Mouse (Mus musculus): Measurements from ENCODE around the gene Osbpl10. TPM values are rescaled to one million over a fixed set of nuclear protein-coding genes. Genes with fewer than 3 reads are reported as not detected.

Gene Osbpl10
- polyA plus RNA-seq, 2 experiments: 3.4 to 8.4 TPM

DNA sequence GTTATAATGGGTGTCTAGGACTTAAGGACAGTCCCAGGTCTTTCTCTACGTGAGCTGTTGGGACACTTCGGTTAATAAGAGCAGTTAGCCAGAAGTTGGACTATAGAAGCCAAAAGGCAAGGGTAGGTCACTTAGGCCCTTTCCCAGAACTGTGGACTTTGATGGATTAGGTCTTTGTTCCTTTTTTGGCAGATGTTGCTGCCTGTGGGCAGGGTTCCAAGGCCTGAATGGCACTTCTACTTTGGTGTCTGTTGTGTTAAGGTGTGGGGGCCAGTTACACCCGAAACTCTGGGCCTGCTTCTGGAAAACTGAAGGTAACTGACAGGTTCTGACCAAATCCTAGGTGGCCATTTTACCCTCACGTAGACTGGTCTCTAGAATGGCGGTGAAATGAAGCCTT is 141.9 kb downstream of the Osbpl10 start:
- Histone ChIP-seq H3K27me3 (ENCODE audit: control insufficient read depth, insufficient read depth, low read length) (no peaks in the 10 kb centered on the region), H3K9ac (ENCODE audit: low read depth, low read length, severe bottlenecking) (no peak overlapping the region), H3K4me3 (replicated peaks; ENCODE audit: low read length) (no peak overlapping the region), H3K4me2 (replicated peaks; ENCODE audit: low read depth, low read length, severe bottlenecking) (no peak overlapping the region), H3K27ac (replicated peaks; ENCODE audit: low read depth, low read length) (no peak overlapping the region), H3K4me1 (ENCODE audit: control insufficient read depth, insufficient read depth, low read length) (peaks cover 11% of the 10 kb centered on the region), H3K36me3 (ENCODE audit: control insufficient read depth, insufficient read depth, low read length) (no peaks in the 10 kb centered on the region), H3K9me3 (ENCODE audit: control insufficient read depth, low read length) (no peaks in the 10 kb centered on the region)
- DNase-seq (ENCODE audit: low spot score) (no peak), ATAC-seq (ENCODE audit: low FRiP score, low read depth) (no peak)
- WGBS: 68% methylated on average over 5 of the region's 5 CpGs
- no peak for TF ChIP-seq POLR2A (IDR thresholded peaks at IDR 0.05; ENCODE audit: borderline replicate concordance, extremely low read depth, insufficient read depth, insufficient read length)

DNA sequence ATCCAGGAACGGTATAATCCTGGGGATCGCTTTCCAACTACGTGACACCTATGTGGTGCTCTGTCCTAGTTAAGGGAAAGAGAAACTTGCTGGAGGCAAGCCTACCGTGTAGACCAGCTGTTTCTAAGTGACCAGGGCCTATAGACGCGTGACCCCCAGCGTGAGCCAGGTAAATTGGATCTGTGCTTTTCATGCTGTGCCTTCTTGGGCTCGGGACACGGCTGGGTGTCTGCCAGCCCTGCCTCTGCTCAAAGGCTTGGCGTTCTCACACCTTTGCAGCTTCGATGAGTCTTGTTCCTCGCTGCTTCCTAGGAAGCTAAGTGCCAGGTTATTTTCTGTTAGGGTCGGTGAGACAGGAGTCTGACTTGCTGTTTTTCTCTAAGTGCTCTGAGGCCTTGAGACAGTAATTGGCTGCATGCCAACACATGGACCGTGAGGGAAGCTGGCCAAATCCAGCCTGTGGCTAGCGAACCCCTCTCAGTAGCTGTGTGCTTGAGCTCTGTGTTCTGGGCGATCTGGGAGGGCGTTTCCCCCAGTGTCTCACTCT is 142.4 kb downstream of the Osbpl10 start:
- Histone ChIP-seq H3K4me2 (replicated peaks; ENCODE audit: low read depth, low read length, severe bottlenecking) (no peak overlapping the region; the same call in 1 of the 2 replicates), H3K27ac (replicated peaks; ENCODE audit: low read depth, low read length) (no peak overlapping the region; the same call in 1 of the 2 replicates), H3K4me1 (ENCODE audit: control insufficient read depth, insufficient read depth, low read length) (peaks cover 11% of the 10 kb centered on the region), H3K36me3 (ENCODE audit: control insufficient read depth, insufficient read depth, low read length) (no peaks in the 10 kb centered on the region), H3K4me3 (replicated peaks; ENCODE audit: low read length) (no peak overlapping the region), H3K27me3 (ENCODE audit: control insufficient read depth, insufficient read depth, low read length) (no peaks in the 10 kb centered on the region), H3K9ac (ENCODE audit: low read depth, low read length, severe bottlenecking) (no peak overlapping the region), H3K9me3 (ENCODE audit: control insufficient read depth, low read length) (no peaks in the 10 kb centered on the region)
- ATAC-seq (ENCODE audit: low FRiP score, low read depth) (peak; percentile 73), DNase-seq (ENCODE audit: low spot score) (peak; percentile 76)
- no peak for TF ChIP-seq POLR2A (IDR thresholded peaks at IDR 0.05; ENCODE audit: borderline replicate concordance, extremely low read depth, insufficient read depth, insufficient read length)
- WGBS: 36% methylated on average over 17 of the region's 17 CpGs

DNA sequence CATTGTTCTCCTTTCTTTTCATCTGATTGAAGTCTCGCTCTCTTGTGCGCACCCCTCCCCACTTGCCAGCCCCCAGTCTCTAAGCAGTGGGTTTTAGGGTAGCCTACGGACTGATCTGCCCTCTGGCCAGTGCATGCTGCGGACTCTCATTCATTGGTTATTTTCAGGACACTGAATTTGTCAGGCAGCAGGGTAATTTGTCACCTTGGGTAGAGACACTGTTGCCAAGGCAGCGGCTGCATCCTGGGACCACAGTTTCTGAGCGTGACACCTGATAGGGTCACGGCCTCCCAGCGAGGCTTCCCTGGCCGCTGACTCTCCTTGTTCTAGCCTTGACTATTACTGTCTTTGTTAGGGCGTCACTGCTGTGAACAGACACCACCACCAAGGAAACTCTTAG is 149.0 kb downstream of the Osbpl10 start:
- H3K9me3 ChIP-seq (ENCODE audit: control insufficient read depth, low read length): no peaks in the 10 kb centered on the region
- H3K27ac ChIP-seq (replicated peaks; ENCODE audit: low read depth, low read length): no peak overlapping the region
- DNase-seq (ENCODE audit: low spot score): no peak
- H3K4me1 ChIP-seq (ENCODE audit: control insufficient read depth, insufficient read depth, low read length): no peaks in the 10 kb centered on the region
- no peak overlapping the region for H3K4me3 ChIP-seq (replicated peaks; ENCODE audit: low read length)
- no peak for TF ChIP-seq POLR2A (IDR thresholded peaks at IDR 0.05; ENCODE audit: borderline replicate concordance, extremely low read depth, insufficient read depth, insufficient read length)
- no peak overlapping the region for H3K4me2 ChIP-seq (replicated peaks; ENCODE audit: low read depth, low read length, severe bottlenecking)
- H3K36me3 ChIP-seq (ENCODE audit: control insufficient read depth, insufficient read depth, low read length): no peaks in the 10 kb centered on the region
- no peak for ATAC-seq (ENCODE audit: low FRiP score, low read depth)
- H3K9ac ChIP-seq (ENCODE audit: low read depth, low read length, severe bottlenecking): no peak overlapping the region
- no peaks in the 10 kb centered on the region for H3K27me3 ChIP-seq (ENCODE audit: control insufficient read depth, insufficient read depth, low read length)
- 57% methylated on average over 10 of the region's 10 CpGs for WGBS

- Histone ChIP-seq H3K4me1 (ENCODE audit: control insufficient read depth, insufficient read depth, low read length) (peaks cover 4% of the 10 kb centered on the region; the same call in 1 of the 2 replicates), H3K27ac (replicated peaks; ENCODE audit: low read depth, low read length) (no peak overlapping the region), H3K4me2 (replicated peaks; ENCODE audit: low read depth, low read length, severe bottlenecking) (no peak overlapping the region), H3K27me3 (ENCODE audit: control insufficient read depth, insufficient read depth, low read length) (no peaks in the 10 kb centered on the region), H3K36me3 (ENCODE audit: control insufficient read depth, insufficient read depth, low read length) (no peaks in the 10 kb centered on the region), H3K9ac (ENCODE audit: low read depth, low read length, severe bottlenecking) (no peak overlapping the region), H3K9me3 (ENCODE audit: control insufficient read depth, low read length) (no peaks in the 10 kb centered on the region), H3K4me3 (replicated peaks; ENCODE audit: low read length) (no peak overlapping the region)
- WGBS: 60% methylated on average over 2 of the region's 2 CpGs
- TF ChIP-seq POLR2A (IDR thresholded peaks at IDR 0.05; ENCODE audit: borderline replicate concordance, extremely low read depth, insufficient read depth, insufficient read length): no peak
- no peak for DNase-seq (ENCODE audit: low spot score)
- no peak for ATAC-seq (ENCODE audit: low FRiP score, low read depth)
Observed at GRCm38 (mm10) chr9:115133926-115134325, 155.6 kb downstream of the Osbpl10 start.

- Histone ChIP-seq H3K27me3 (ENCODE audit: control insufficient read depth, insufficient read depth, low read length) (no peaks in the 10 kb centered on the region), H3K4me3 (replicated peaks; ENCODE audit: low read length) (no peak overlapping the region), H3K27ac (replicated peaks; ENCODE audit: low read depth, low read length) (no peak overlapping the region), H3K9ac (ENCODE audit: low read depth, low read length, severe bottlenecking) (no peak overlapping the region), H3K9me3 (ENCODE audit: control insufficient read depth, low read length) (no peaks in the 10 kb centered on the region), H3K36me3 (ENCODE audit: control insufficient read depth, insufficient read depth, low read length) (no peaks in the 10 kb centered on the region), H3K4me1 (ENCODE audit: control insufficient read depth, insufficient read depth, low read length) (peaks cover 7% of the 10 kb centered on the region), H3K4me2 (replicated peaks; ENCODE audit: low read depth, low read length, severe bottlenecking) (no peak overlapping the region)
- DNase-seq (ENCODE audit: low spot score) (no peak), ATAC-seq (ENCODE audit: low FRiP score, low read depth) (no peak)
- no peak for TF ChIP-seq POLR2A (IDR thresholded peaks at IDR 0.05; ENCODE audit: borderline replicate concordance, extremely low read depth, insufficient read depth, insufficient read length)
- WGBS: 54% methylated on average over 4 of the region's 4 CpGs
Observed at GRCm38 (mm10) chr9:115134736-115135135, 156.4 kb downstream of the Osbpl10 start.

- Histone ChIP-seq H3K9ac (ENCODE audit: low read depth, low read length, severe bottlenecking) (no peak overlapping the region), H3K4me2 (replicated peaks; ENCODE audit: low read depth, low read length, severe bottlenecking) (no peak overlapping the region), H3K9me3 (ENCODE audit: control insufficient read depth, low read length) (no peaks in the 10 kb centered on the region), H3K4me1 (ENCODE audit: control insufficient read depth, insufficient read depth, low read length) (peaks cover 10% of the 10 kb centered on the region), H3K27ac (replicated peaks; ENCODE audit: low read depth, low read length) (no peak overlapping the region), H3K4me3 (replicated peaks; ENCODE audit: low read length) (no peak overlapping the region), H3K36me3 (ENCODE audit: control insufficient read depth, insufficient read depth, low read length) (no peaks in the 10 kb centered on the region), H3K27me3 (ENCODE audit: control insufficient read depth, insufficient read depth, low read length) (no peaks in the 10 kb centered on the region)
- no peak for DNase-seq (ENCODE audit: low spot score)
- 84% methylated on average over 8 of the region's 8 CpGs for WGBS
- no peak for TF ChIP-seq POLR2A (IDR thresholded peaks at IDR 0.05; ENCODE audit: borderline replicate concordance, extremely low read depth, insufficient read depth, insufficient read length)
- ATAC-seq (ENCODE audit: low FRiP score, low read depth): no peak
Observed at GRCm38 (mm10) chr9:115135352-115135751, 157.0 kb downstream of the Osbpl10 start.
